Mouse (Mus musculus) kidney, postnatal 0 days (tissue): Measurements from ENCODE around the gene Gnaz. TPM values are rescaled to one million over a fixed set of nuclear protein-coding genes. Genes with fewer than 3 reads are reported as not detected.

Experiments used
- ATAC-seq: fragments of 200-750 bp; cut with Nextera tagmentation; replicated peaks from 2 replicates; pipeline ENCODE4 v1.8.0; 2017; ENCODE audit warnings: low read depth, moderate number of reproducible peaks, moderate TSS enrichment, moderate library complexity; ENCODE audit not compliant: low FRiP score
- DNase-seq: peaks from one replicate; pipeline ENCODE4 v3.0.0-alpha.2; 2016; ENCODE audit warnings: low spot score
- H3K27ac ChIP-seq: fragments of 300-500 bp; sonication (generic); 2 replicates; pipeline ENCODE4 v1.5.1; 2014; ENCODE audit warnings: mild to moderate bottlenecking
- H3K27me3 ChIP-seq: fragments of 300-500 bp; sonication (generic); 2 replicates; pipeline ENCODE4 v1.6.1; 2014; ENCODE audit warnings: low read length, mixed read lengths; ENCODE audit not compliant: insufficient read depth
- H3K36me3 ChIP-seq: fragments of 300-500 bp; sonication (generic); 2 replicates; pipeline ENCODE4 v1.6.1; 2014; ENCODE audit warnings: low read length, mixed read lengths; ENCODE audit not compliant: insufficient read depth
- H3K4me1 ChIP-seq: fragments of 300-500 bp; sonication (generic); replicated peaks from 2 replicates; pipeline ENCODE4 v1.6.1; 2014; ENCODE audit warnings: antibody characterized with exemption, low read length, mixed read lengths; ENCODE audit not compliant: insufficient read depth
- H3K4me2 ChIP-seq: fragments of 300-500 bp; sonication (generic); 2 replicates; pipeline ENCODE4 v1.6.1; 2014; ENCODE audit warnings: mild to moderate bottlenecking, low read length, moderate library complexity, mixed read lengths
- H3K4me3 ChIP-seq: fragments of 300-500 bp; sonication (generic); replicated peaks from 2 replicates; pipeline ENCODE4 v1.5.1; 2014; ENCODE audit warnings: low read depth, low read length
- H3K9ac ChIP-seq: fragments of 300-500 bp; sonication (generic); 2 replicates; pipeline ENCODE4 v1.6.1; 2014; ENCODE audit warnings: low read depth, low read length
- H3K9me3 ChIP-seq: fragments of 300-500 bp; sonication (generic); replicated peaks from 2 replicates; pipeline ENCODE4 v1.6.1; 2016; ENCODE audit warnings: low read length, inconsistent platforms, mixed read lengths
- CTCF ChIP-seq: IDR thresholded peaks from 2 replicates; pipeline ENCODE4 v1.5.1; 2016; ENCODE audit warnings: antibody characterized with exemption, low read depth, mild to moderate bottlenecking, moderate library complexity
- WGBS: fragments of 180-500 bp; shearing (Covaris S2); extraction: QIAGEN DNeasy Blood & Tissue Kit; methylation state at CpG from one replicate; pipeline ENCODE4 v1.1.7; 2014; 5-methylcytosine and 5-hydroxymethylcytosine counted together
- polyA plus RNA-seq: library from polyadenylated mRNA; unstranded; fragments of >200 nt; fragmentation: Nextera tagmentation; extraction: Ambion mirVana; gene quantifications from 2 replicates; pipeline ENCODE4 v1.2.1, GENCODE M21; 2015

The Gnaz gene
- 5.0 and 5.6 TPM in 2 replicates for polyA plus RNA-seq

GRCm38 (mm10) chr10:74966850-74967451 is at the start of gene Gnaz:
Gene Gnaz (plus strand): TSS chr10:74967177.
- TF ChIP-seq CTCF, result peak; percentile 47
- Histone ChIP-seq H3K4me1 (peaks cover 3% of the 10 kb centered on the region; the same call in 1 of the 2 replicates), H3K9ac (peak within 1 kb of the TSS; percentile 57; the same call in 1 of the 2 replicates), H3K4me3 (peak within 1 kb of the TSS; percentile 59), H3K9me3 (no peaks in the 10 kb centered on the region), H3K27ac (no peak within 1 kb of the TSS), H3K4me2 (peak within 1 kb of the TSS; percentile 98), H3K27me3 (no peaks in the 10 kb centered on the region), H3K36me3 (no peaks in the 10 kb centered on the region)
- ATAC-seq (peak; percentile 97), DNase-seq (peak; percentile 98)
- WGBS, result under 1% methylated on average over 75 of the region's 83 CpGs

- WGBS, result 31% methylated on average over 5 of the region's 5 CpGs
- no peaks in the 10 kb centered on the region for H3K36me3 ChIP-seq
- ATAC-seq, result no peak
- no peaks in the 10 kb centered on the region for H3K4me1 ChIP-seq
- no peaks in the 10 kb centered on the region for H3K27me3 ChIP-seq
- no peaks in the 10 kb centered on the region for H3K9me3 ChIP-seq
- no peak for TF ChIP-seq CTCF
- H3K4me3 ChIP-seq, result no peak overlapping the region
- H3K4me2 ChIP-seq, result no peak overlapping the region
- H3K9ac ChIP-seq, result no peak overlapping the region
- no peak for DNase-seq
- no peak overlapping the region for H3K27ac ChIP-seq
Observed at GRCm38 (mm10) chr10:74919277-74919676, 47.7 kb upstream of the Gnaz start.

- H3K27ac ChIP-seq, result no peak overlapping the region
- H3K9ac ChIP-seq, result no peak overlapping the region
- H3K4me3 ChIP-seq, result no peak overlapping the region
- 35% methylated on average over 17 of the region's 17 CpGs for WGBS
- no peaks in the 10 kb centered on the region for H3K9me3 ChIP-seq
- TF ChIP-seq CTCF, result peak; percentile 97
- ATAC-seq (peak; percentile 50; the same call in 1 of the 2 replicates), DNase-seq (peak; percentile 67)
- no peaks in the 10 kb centered on the region for H3K4me1 ChIP-seq
- H3K36me3 ChIP-seq, result no peaks in the 10 kb centered on the region
- no peak overlapping the region for H3K4me2 ChIP-seq
- no peaks in the 10 kb centered on the region for H3K27me3 ChIP-seq
Observed at GRCm38 (mm10) chr10:74920853-74921567, 46.0 kb upstream of the Gnaz start.

- ATAC-seq (no peak), DNase-seq (no peak)
- no peaks in the 10 kb centered on the region for H3K4me1 ChIP-seq
- no peak for TF ChIP-seq CTCF
- no peaks in the 10 kb centered on the region for H3K9me3 ChIP-seq
- 85% methylated on average over 11 of the region's 11 CpGs for WGBS
- no peaks in the 10 kb centered on the region for H3K36me3 ChIP-seq
- H3K4me2 ChIP-seq, result no peak overlapping the region
- H3K4me3 ChIP-seq, result no peak overlapping the region
- no peak overlapping the region for H3K9ac ChIP-seq
- no peaks in the 10 kb centered on the region for H3K27me3 ChIP-seq
- no peak overlapping the region for H3K27ac ChIP-seq
Observed at GRCm38 (mm10) chr10:74921614-74922013, 45.4 kb upstream of the Gnaz start.

- peak; percentile 67 for TF ChIP-seq CTCF
- no peak overlapping the region for H3K9ac ChIP-seq
- DNase-seq (peak; percentile 44), ATAC-seq (peak; percentile 60)
- H3K4me3 ChIP-seq, result no peak overlapping the region
- H3K4me2 ChIP-seq, result no peak overlapping the region
- H3K36me3 ChIP-seq, result no peaks in the 10 kb centered on the region
- no peaks in the 10 kb centered on the region for H3K27me3 ChIP-seq
- H3K27ac ChIP-seq, result no peak overlapping the region
- no peaks in the 10 kb centered on the region for H3K9me3 ChIP-seq
- 61% methylated on average over 6 of the region's 6 CpGs for WGBS
- H3K4me1 ChIP-seq, result no peaks in the 10 kb centered on the region
Observed at GRCm38 (mm10) chr10:74922763-74923162, 44.2 kb upstream of the Gnaz start.

- Histone ChIP-seq H3K4me1 (no peaks in the 10 kb centered on the region), H3K9me3 (no peaks in the 10 kb centered on the region), H3K27me3 (no peaks in the 10 kb centered on the region), H3K27ac (no peak overlapping the region), H3K4me2 (no peak overlapping the region), H3K36me3 (no peaks in the 10 kb centered on the region), H3K9ac (no peak overlapping the region), H3K4me3 (no peak overlapping the region)
- TF ChIP-seq CTCF, result no peak
- DNase-seq (no peak), ATAC-seq (no peak)
- WGBS, result 89% methylated on average over 14 of the region's 14 CpGs
Observed at GRCm38 (mm10) chr10:74924274-74924673, 42.7 kb upstream of the Gnaz start.
